Mouse (Mus musculus) right cerebral cortex, postnatal 4 days (tissue): ENCODE data around the gene Mybpc2.

Experiments used
- DNase-seq: peaks from one replicate; pipeline ENCODE4 v3.0.0-alpha.2; 2022

Mybpc2 gene

DNA sequence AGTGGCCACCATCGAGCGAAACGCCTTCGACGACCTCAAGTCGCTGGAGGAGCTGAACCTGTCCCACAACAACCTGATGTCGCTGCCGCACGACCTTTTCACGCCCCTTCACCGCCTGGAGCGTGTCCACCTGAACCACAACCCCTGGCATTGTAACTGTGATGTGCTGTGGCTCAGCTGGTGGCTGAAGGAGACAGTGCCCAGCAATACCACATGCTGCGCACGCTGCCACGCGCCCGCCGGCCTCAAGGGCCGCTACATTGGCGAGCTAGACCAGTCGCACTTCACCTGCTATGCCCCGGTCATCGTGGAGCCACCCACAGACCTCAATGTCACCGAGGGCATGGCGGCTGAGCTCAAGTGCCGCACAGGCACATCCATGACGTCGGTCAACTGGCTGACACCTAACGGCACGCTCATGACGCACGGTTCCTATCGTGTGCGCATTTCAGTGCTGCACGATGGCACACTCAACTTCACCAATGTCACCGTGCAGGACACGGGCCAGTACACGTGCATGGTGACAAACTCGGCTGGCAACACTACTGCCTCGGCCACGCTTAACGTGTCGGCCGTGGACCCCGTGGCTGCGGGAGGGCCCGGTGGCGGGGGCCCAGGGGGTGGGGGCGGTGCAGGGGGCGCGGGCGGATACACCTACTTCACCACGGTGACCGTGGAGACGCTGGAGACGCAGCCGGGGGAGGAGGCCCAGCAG lies 62.8 kb downstream of the Mybpc2 start:
- no peak for DNase-seq

DNA sequence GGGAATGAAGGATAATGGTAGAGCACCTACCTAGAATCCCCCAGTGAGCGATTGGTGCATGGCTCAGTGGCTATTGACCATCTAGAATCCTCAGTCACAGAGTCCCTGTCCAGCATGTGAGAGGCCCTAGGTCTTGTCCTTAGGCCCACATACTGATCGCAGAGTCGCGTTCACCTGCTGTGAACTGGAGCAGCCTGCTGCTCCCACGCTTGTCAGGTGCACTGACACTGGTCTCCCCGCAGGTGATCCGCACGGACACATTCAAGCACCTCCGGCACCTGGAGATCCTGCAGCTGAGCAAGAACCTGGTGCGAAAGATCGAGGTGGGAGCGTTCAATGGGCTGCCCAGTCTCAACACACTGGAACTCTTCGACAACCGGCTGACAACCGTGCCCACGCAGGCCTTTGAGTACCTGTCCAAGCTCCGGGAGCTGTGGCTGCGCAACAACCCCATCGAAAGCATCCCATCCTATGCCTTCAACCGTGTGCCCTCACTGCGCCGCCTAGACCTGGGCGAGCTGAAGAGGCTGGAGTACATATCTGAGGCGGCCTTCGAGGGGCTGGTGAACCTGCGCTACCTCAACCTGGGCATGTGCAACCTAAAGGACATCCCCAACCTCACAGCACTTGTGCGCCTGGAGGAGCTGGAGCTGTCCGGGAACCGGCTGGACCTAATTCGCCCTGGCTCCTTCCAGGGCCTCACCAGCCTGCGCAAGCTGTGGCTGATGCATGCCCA lies 63.5 kb downstream of the Mybpc2 start:
- DNase-seq: no peak

GRCm38 (mm10) chr7:44460067-44460466 lies 64.4 kb downstream of the Mybpc2 start:
- no peak for DNase-seq

GRCm38 (mm10) chr7:44456302-44456701 lies 68.2 kb downstream of the Mybpc2 start:
- no peak for DNase-seq

DNA sequence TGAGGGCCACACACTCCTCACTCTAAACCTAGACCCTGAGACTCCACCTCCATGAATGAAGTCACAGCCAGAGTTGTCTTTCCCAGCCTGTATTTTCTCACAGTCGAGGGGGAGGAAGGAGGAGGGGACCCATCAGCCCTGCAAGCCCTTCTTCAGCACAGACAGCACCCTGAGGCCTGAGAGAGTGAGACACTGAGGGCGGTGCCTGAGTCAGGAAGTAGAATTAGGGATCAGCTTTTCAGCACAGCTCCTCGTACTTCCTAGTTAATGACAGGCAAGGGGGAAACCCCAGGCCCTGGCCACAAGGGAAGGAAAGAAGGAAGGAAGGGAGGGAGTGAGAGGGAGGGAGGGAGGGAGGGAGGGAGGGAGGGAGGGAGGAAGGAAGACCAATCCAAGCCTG lies 71.2 kb downstream of the Mybpc2 start:
- DNase-seq: no peak
